Mouse (Mus musculus): ENCODE data around the gene Gm6164.
"Not testable (repeated sequence)": the region's sequence is repeated elsewhere in the genome, so short reads cannot be mapped to it uniquely, and the experiment has no call there.

The Gm6164 gene

DNA sequence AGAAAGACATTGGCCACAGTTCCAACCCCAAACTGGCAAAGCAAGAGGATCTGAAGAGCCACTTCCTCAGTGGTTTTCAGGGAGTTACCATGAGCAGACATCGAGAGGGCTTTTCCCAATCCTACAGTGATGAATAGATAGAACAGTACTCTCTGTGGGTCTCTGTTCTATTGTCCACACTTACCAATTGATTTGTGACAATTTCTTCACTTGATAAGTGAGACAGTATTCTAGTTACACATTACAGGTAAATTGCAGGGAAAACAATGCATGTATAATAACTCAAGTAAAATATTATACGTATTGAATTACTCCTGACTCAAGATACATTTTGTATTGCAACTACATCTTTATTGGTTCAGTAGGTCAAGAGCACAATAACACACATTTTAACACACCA lies at the start of gene Gm6164:
Gene Gm6164 (minus strand): TSS at position 101 of the 400 bp plus-strand sequence.
- DNase-seq (ENCODE audit: low spot score in 2 of 2), result not testable (repeated sequence)

- DNase-seq (ENCODE audit: low spot score in 2 of 2), result not testable (repeated sequence)
These were observed 28.3 kb upstream of the Gm6164 start, which contains the start of gene Gm4498 for GRCm38 (mm10) chr7:20233728-20234127. TSS of gene Gm4498 (minus strand) at chr7:20233828.

- DNase-seq (ENCODE audit: low spot score in 2 of 2), result not testable (repeated sequence)
These were observed 12.0 kb downstream of the Gm6164 start, which contains the start of gene Vmn1r95 for GRCm38 (mm10) chr7:20193410-20193809. TSS of gene Vmn1r95 (plus strand) at chr7:20193710.

DNA sequence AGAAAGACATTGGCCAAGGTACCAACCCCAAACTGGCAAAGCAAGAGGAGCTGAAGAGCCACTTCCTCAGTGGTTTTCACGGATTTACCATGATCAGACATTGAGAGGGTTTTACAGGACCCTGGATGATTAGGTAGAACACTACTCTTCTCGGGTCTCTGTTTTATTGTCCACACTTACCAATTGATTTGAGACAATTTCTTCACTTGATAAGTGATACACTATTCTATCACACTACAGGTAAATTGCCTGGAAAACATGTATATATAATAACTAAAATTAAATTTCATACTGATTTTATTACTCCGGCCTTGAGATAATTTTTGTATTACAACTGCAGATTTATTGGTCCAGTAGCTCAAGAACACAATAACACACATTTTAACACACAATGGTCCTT lies 37.1 kb downstream of the Gm6164 start, which contains the start of gene Vmn1r94:
Gene Vmn1r94 (minus strand): TSS at position 101 of the 400 bp plus-strand sequence.
- not testable (repeated sequence) for DNase-seq (ENCODE audit: low spot score in 2 of 2)

Measured in thymus, postnatal 10 days (tissue).